Comparison of ENCODE assay signal across 9 mouse cellular contexts in genomic region chr10:120124801-120125464, GRCm38 (mm10). TPM values are rescaled to one million over a fixed set of nuclear protein-coding genes. Genes with fewer than 3 reads are reported as not detected.
DNase-seq lines count a peak whose midpoint lies in the region; ATAC-seq and TF ChIP-seq lines count a peak whose summit lies in the region.
"Had no signal": no experiment of that assay in that cellular context is flagged by ENCODE, and none has a peak within 500 bp of the region (broad histone marks: within the 10 kb centered on the region; RNA-seq: fewer than 3 reads in every experiment).

No protein-coding gene starts in this region.

- H3K4me2 ChIP-seq in embryonic facial prominence, embryonic 14.5 days (ENCODE audit: low read depth, low read length) = no peak overlapping the region
- no peak overlapping the region for H3K4me2 ChIP-seq in heart, postnatal 0 days (ENCODE audit: low read depth, low read length)
- no peak overlapping the region for H3K4me2 ChIP-seq in lung, postnatal 0 days (replicated peaks; ENCODE audit: low read depth, low read length)
- H3K4me2 ChIP-seq: liver, embryonic 15.5 days had no signal

- peak; percentile 53; the same call in 1 of the 2 replicates for ATAC-seq in embryonic facial prominence, embryonic 14.5 days (ENCODE audit: low read depth)
- ATAC-seq in heart, postnatal 0 days (ENCODE audit: insufficient read depth, low read depth) = peak; percentile 67; the same call in 1 of the 2 replicates
- peak; percentile 66 for ATAC-seq in lung, postnatal 0 days

- WGBS in embryonic facial prominence, embryonic 14.5 days = 51% methylated on average over 7 of the region's 7 CpGs
- 50% methylated on average over 7 of the region's 7 CpGs for WGBS in heart, postnatal 0 days
- WGBS in lung, postnatal 0 days = 48% methylated on average over 7 of the region's 7 CpGs

- no peak for TF ChIP-seq EP300 in ES-Bruce4 (IDR thresholded peaks at IDR 0.05; ENCODE audit: insufficient read depth, low read depth, low read length)
- TF ChIP-seq EP300 in heart, postnatal 0 days (IDR thresholded peaks at IDR 0.05; ENCODE audit: low read depth) = no peak
- TF ChIP-seq EP300 in lung, postnatal 0 days (IDR thresholded peaks at IDR 0.05) = no peak

- no peaks in the 10 kb centered on the region for H3K27me3 ChIP-seq in ES-Bruce4 (ENCODE audit: control insufficient read depth, insufficient read depth, low read length, poor library complexity, severe bottlenecking)
- no peaks in the 10 kb centered on the region; the same call in 1 of the 2 replicates for H3K27me3 ChIP-seq in embryonic facial prominence, embryonic 14.5 days (replicated peaks; ENCODE audit: control insufficient read depth, insufficient read depth, low read length)
- H3K27me3 ChIP-seq in heart, postnatal 0 days (ENCODE audit: control insufficient read depth, insufficient read depth, low read length) = no peaks in the 10 kb centered on the region
- H3K27me3 ChIP-seq in lung, postnatal 0 days (replicated peaks; ENCODE audit: insufficient read depth, low read length) = no peaks in the 10 kb centered on the region

- H3K4me3 ChIP-seq in ES-Bruce4 (ENCODE audit: low read depth, low read length) = no peak overlapping the region
- no peak overlapping the region for H3K4me3 ChIP-seq in embryonic facial prominence, embryonic 14.5 days (ENCODE audit: low read depth, low read length)
- H3K4me3 ChIP-seq in heart, postnatal 0 days (ENCODE audit: low read depth, low read length) = no peak overlapping the region
- no peak overlapping the region for H3K4me3 ChIP-seq in lung, postnatal 0 days (ENCODE audit: low read depth, low read length)
- H3K4me3 ChIP-seq: liver, embryonic 15.5 days had no signal

- no peaks in the 10 kb centered on the region for H3K9me3 ChIP-seq in ES-Bruce4 (replicated peaks; ENCODE audit: control insufficient read depth, insufficient read depth, low read length, poor library complexity, severe bottlenecking)
- no peaks in the 10 kb centered on the region for H3K9me3 ChIP-seq in embryonic facial prominence, embryonic 14.5 days (ENCODE audit: control insufficient read depth, low read length)
- no peaks in the 10 kb centered on the region for H3K9me3 ChIP-seq in heart, postnatal 0 days (replicated peaks; ENCODE audit: control insufficient read depth, low read length)
- no peaks in the 10 kb centered on the region for H3K9me3 ChIP-seq in lung, postnatal 0 days (ENCODE audit: low read length)
- H3K9me3 ChIP-seq: liver, embryonic 15.5 days had no signal

- no peak overlapping the region for H3K27ac ChIP-seq in ES-Bruce4 (ENCODE audit: insufficient read depth, low read length)
- no peak overlapping the region for H3K27ac ChIP-seq in embryonic facial prominence, embryonic 14.5 days (replicated peaks; ENCODE audit: low read depth, low read length)
- no peak overlapping the region for H3K27ac ChIP-seq in heart, postnatal 0 days (ENCODE audit: low read depth)
- no peak overlapping the region for H3K27ac ChIP-seq in lung, postnatal 0 days (ENCODE audit: low read length)
- H3K27ac ChIP-seq: liver, embryonic 15.5 days had no signal

- no peak for TF ChIP-seq POLR2A in ES-Bruce4 (IDR thresholded peaks at IDR 0.05; ENCODE audit: insufficient read depth, low read length)

- no peaks in the 10 kb centered on the region for H3K4me1 ChIP-seq in ES-Bruce4 (ENCODE audit: control insufficient read depth, insufficient read depth, low read length)
- H3K4me1 ChIP-seq in embryonic facial prominence, embryonic 14.5 days (ENCODE audit: control insufficient read depth, insufficient read depth, low read length) = no peaks in the 10 kb centered on the region
- H3K4me1 ChIP-seq in heart, postnatal 0 days (ENCODE audit: control insufficient read depth, insufficient read depth) = no peaks in the 10 kb centered on the region
- H3K4me1 ChIP-seq in lung, postnatal 0 days (ENCODE audit: insufficient read depth, low read depth, low read length) = no peaks in the 10 kb centered on the region
- H3K4me1 ChIP-seq: liver, embryonic 15.5 days had no signal

- peak; percentile 77 for TF ChIP-seq CTCF in ES-Bruce4 (IDR thresholded peaks at IDR 0.05; ENCODE audit: low read depth, low read length)
- peak; percentile 93 for TF ChIP-seq CTCF in heart, postnatal 0 days (IDR thresholded peaks at IDR 0.05; ENCODE audit: low read depth)
- TF ChIP-seq CTCF in lung, postnatal 0 days (IDR thresholded peaks at IDR 0.05) = peak; percentile 91

- no peaks in the 10 kb centered on the region for H3K36me3 ChIP-seq in ES-Bruce4 (ENCODE audit: control insufficient read depth, insufficient read depth, low read length, poor library complexity, severe bottlenecking)
- no peaks in the 10 kb centered on the region for H3K36me3 ChIP-seq in embryonic facial prominence, embryonic 14.5 days (ENCODE audit: control insufficient read depth, insufficient read depth, low read length)
- H3K36me3 ChIP-seq in heart, postnatal 0 days (replicated peaks; ENCODE audit: control insufficient read depth, insufficient read depth, low read length) = no peaks in the 10 kb centered on the region
- H3K36me3 ChIP-seq in lung, postnatal 0 days (ENCODE audit: insufficient read depth, low read length) = no peaks in the 10 kb centered on the region
- H3K36me3 ChIP-seq: liver, embryonic 15.5 days had no signal

- DNase-seq in adrenal gland, postnatal 4 days (ENCODE audit: low spot score in 2 of 2) = peak; percentile 62 to 77
- peak; percentile 90 for DNase-seq in embryonic facial prominence, embryonic 14.5 days (ENCODE audit: low spot score)
- peak; percentile 82 for DNase-seq in heart, postnatal 0 days (ENCODE audit: low spot score)
- peak; percentile 89 for DNase-seq in layer of hippocampus, adult 9-10 months (ENCODE audit: low spot score)
- peak; percentile 91 for DNase-seq in lung, postnatal 0 days (ENCODE audit: low spot score)
- peak; percentile 82 for DNase-seq in right cerebral cortex, postnatal 14 days
- DNase-seq in urinary bladder, postnatal 25 days (ENCODE audit: low spot score) = peak; percentile 84

- no peak overlapping the region for H3K9ac ChIP-seq in ES-Bruce4 (ENCODE audit: low read depth, poor library complexity, severe bottlenecking)
- H3K9ac ChIP-seq in embryonic facial prominence, embryonic 14.5 days (ENCODE audit: low read depth, low read length) = peak overlapping the region; percentile 16; the same call in 1 of the 2 replicates
- no peak overlapping the region for H3K9ac ChIP-seq in heart, postnatal 0 days (replicated peaks; ENCODE audit: low read depth, low read length)
- H3K9ac ChIP-seq in lung, postnatal 0 days (replicated peaks; ENCODE audit: low read depth) = no peak overlapping the region
- H3K9ac ChIP-seq: liver, embryonic 15.5 days had no signal

RNA-seq across cellular contexts. Expression of gene Helb, which starts 12.1 kb away (rescaled TPM):
- 30.4 and 30.9 TPM in 2 replicates for polyA plus RNA-seq in ES-Bruce4 (2011; ENCODE audit: insufficient read depth, insufficient read length, low read depth, missing spikeins)
- 10 to 100 TPM; 10.6 to 12.9 TPM for total RNA-seq in adrenal gland, postnatal 4 days (2021)
- 6.6 and 8.0 TPM in 2 replicates for polyA plus RNA-seq in embryonic facial prominence, embryonic 14.5 days (2014; fragmentation: Nextera tagmentation; extraction: Ambion mirVana)
- total RNA-seq in heart, postnatal 0 days (2014; rRNA removed; ENCODE audit: low replicate concordance) = 11.2 and 15.3 TPM in 2 replicates
- 5.6 and 6.0 TPM in 2 replicates for polyA plus RNA-seq in heart, postnatal 0 days (2015; fragmentation: Nextera tagmentation; extraction: Ambion mirVana)
- polyA plus RNA-seq in lung, postnatal 0 days (2015; fragmentation: Nextera tagmentation; extraction: Ambion mirVana) = 2.7 and 3.0 TPM in 2 replicates
